Mouse (Mus musculus): ENCODE data around the gene Ccdc40. TPM values are rescaled to one million over a fixed set of nuclear protein-coding genes. Genes with fewer than 3 reads are reported as not detected.
A peak's percentile ranks its signal among the peaks of the same experiment; 100 is the strongest.
"Not testable (repeated sequence)": the region's sequence is repeated elsewhere in the genome, so short reads cannot be mapped to it uniquely, and the experiment has no call there.

Ccdc40 gene
- total RNA-seq, 2 experiments from 2014 or later: 4.4 to 11.2 TPM

GRCm38 (mm10) chr11:119235596-119235995, 7.2 kb downstream of the Ccdc40 start:
- peak; percentile 73 for ATAC-seq (replicated peaks; ENCODE audit: poor library complexity)

DNA sequence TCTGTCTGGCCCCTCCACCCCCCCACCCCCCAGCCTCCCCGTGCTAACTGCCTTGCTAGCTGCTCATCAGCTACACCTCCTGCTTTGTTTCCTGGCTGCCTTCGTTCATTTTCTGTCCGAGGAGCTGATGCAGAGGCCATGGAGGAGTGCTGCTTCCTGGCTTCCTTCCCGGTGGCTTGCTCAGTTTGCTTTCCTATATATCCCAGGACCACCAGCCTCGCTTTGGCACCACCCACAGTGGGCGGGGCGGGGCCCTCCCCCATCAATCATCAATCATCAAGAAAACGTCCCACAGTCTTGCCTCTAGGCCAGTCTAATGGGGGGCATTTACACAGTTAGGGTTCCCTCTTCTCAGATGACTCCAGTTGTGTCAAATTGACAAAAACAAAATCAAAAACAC, 8.0 kb downstream of the Ccdc40 start:
- no peak for ATAC-seq (replicated peaks; ENCODE audit: poor library complexity)

DNA sequence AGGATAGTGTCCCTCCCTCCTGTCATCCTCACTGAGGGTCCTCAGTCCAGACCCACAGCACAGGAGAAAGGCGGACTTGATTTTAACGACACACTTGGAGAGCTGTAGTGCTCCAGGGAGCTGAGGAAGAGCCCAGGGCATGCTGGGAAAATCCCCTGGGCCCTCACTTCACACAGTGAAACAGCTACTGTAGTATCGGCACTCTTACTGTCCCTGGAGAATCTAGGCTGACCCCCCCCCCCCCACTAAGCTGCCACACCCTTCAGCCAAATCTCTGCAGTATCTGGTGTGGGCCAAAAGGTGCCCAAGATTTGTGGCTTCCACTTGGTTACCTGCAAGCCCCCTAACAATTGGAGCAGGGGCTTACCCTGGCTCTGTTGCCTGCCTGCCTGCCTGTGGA, 8.6 kb downstream of the Ccdc40 start:
- no peak for ATAC-seq (replicated peaks; ENCODE audit: poor library complexity)

DNA sequence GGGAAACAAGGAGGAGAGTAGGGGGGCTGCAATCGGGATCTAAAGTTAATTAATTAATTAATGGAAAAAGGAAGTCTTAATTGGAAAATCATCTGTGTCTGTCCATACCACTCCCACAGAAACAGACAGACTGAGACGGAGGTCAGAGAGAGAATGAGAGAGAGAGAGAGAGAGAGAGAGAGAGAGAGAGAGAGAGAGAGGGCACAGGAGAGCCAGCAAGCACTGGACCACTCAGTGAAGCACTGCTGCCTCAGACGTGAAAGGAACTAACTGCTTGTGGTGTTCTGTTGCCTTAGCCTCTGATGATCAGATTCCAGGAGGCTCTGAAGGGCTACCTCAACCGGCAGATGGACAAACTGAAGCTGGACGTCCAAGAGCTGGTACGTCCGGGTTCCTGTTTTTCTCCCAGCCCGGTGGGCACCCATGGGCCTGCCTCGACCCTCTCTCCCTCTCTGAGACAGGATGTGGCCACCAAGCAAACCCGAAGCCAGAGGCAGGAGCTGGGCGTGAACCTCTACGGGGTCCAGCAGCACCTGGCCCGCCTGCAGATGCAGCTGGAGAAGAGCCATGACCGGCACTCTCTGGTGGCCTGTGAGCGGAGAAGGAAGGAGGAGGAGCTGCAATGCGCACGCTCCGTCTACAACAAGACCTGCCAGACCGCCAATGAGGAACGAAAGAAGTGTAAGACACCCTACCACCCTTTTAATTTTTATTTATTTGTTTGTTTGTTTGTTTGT, 9.4 kb downstream of the Ccdc40 start:
- peak; percentile 76 for ATAC-seq (replicated peaks; ENCODE audit: poor library complexity)

DNA sequence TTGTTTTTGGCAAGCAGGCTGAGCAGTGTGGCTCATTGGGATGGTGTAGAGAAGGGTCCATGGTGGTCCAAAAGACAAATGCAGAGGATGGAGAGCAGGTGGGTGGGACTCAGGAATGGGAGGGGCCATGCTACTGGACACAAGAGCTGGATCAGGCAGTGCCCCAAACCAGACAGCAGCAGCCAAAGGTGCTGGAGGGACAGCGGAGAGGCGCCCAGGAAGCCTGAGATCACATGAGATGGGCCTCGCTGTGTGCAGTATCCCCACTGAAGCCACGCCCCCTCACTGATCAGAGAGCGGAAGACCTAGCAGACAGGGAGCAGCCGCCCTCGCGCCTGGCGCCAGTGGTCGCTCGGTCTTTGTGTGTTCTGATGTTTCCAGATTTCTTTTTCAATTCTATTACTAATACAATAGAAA, 9.9 kb downstream of the Ccdc40 start:
- ATAC-seq (replicated peaks; ENCODE audit: poor library complexity): peak; percentile 76

GRCm38 (mm10) chr11:119239480-119239879, 11.1 kb downstream of the Ccdc40 start:
- no peak for ATAC-seq (replicated peaks; ENCODE audit: poor library complexity)

DNA sequence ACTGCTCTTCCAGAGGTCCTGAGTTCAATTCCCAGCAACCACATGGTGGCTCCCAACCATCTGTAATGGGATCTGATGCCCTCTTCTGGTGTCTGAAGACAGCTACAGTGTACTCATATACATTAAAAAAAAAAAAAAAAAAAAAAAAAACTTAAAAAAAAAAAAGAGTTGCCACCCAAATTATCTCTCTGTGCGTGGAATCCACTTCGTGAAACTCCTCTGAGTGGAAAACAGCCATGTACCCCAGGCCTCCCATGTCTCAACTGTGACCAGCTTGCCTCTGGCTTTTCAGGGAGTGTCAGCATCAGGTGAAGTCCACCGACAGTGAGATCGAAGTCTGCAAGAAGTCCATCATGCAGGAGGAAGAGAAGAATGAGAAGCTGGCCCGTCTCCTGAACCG, 17.2 kb downstream of the Ccdc40 start:
- ATAC-seq (replicated peaks; ENCODE audit: poor library complexity): not testable (repeated sequence)

GRCm38 (mm10) chr11:119249011-119249410, 20.6 kb downstream of the Ccdc40 start:
- ATAC-seq (replicated peaks; ENCODE audit: poor library complexity): peak; percentile 69

DNA sequence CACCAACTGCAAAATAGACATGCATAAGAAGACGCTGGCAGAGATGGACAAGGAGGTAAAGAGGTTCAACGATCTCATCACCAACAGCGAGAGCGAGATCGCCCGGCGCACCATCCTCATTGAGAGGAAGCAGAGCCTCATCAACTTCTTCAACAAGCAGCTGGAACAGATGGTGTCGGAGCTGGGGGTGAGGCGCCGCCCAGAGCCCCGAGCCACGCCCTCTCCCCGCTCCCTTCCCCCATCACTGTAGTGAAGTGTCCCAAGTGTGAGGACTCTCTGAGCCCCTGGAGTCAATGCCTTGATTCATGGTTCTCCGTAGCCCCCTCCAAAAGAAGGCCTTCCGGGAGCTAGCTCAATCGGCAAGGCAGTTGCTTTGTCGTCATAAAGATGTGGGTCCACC, 22.6 kb downstream of the Ccdc40 start:
- ATAC-seq (replicated peaks; ENCODE audit: poor library complexity): no peak

GRCm38 (mm10) chr11:119252854-119253541, 24.6 kb downstream of the Ccdc40 start:
- peak; percentile 86 for ATAC-seq (replicated peaks; ENCODE audit: poor library complexity)

DNA sequence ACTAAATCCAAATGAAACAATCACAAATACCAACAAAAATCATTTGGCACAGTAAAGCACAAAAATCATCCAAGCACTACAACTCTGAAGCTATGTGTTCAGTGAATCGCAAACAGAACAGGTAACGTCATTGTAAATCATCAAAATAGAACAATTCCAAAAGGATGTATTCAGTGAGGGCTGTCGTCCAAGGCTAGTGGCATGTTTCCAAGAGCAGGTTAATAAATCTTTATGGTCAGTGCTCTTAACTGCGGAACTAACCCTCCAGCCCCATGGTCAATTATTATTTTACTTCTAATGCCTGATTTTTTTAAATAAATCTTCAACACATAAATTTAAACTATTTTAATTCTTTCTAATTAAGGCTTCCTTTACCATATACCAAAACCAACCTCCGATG, 28.2 kb downstream of the Ccdc40 start:
- ATAC-seq (replicated peaks; ENCODE audit: poor library complexity): not testable (repeated sequence)

DNA sequence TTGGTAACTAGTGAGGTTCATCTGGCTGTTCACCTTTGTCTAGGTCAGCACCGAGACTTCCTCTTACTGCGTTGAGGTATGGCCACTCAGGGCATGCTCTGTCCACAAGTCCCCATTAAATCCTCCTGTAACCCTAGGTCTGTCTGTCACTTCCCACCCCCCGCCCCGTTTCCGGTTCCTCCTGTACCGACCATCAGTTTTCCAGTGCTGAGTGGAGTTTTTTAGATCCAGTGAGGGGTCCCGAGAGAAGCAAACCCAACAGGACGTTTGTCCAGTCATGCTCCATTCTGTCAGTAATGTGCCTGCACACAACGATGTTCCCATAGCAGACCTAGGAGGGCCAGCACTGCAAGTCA, 29.8 kb downstream of the Ccdc40 start:
- no peak for ATAC-seq (replicated peaks; ENCODE audit: poor library complexity)

GRCm38 (mm10) chr11:119258572-119259322, 30.4 kb downstream of the Ccdc40 start:
- peak; percentile 85 for ATAC-seq (replicated peaks; ENCODE audit: poor library complexity)

GRCm38 (mm10) chr11:119259977-119260376, 31.6 kb downstream of the Ccdc40 start:
- ATAC-seq (replicated peaks; ENCODE audit: poor library complexity): no peak

DNA sequence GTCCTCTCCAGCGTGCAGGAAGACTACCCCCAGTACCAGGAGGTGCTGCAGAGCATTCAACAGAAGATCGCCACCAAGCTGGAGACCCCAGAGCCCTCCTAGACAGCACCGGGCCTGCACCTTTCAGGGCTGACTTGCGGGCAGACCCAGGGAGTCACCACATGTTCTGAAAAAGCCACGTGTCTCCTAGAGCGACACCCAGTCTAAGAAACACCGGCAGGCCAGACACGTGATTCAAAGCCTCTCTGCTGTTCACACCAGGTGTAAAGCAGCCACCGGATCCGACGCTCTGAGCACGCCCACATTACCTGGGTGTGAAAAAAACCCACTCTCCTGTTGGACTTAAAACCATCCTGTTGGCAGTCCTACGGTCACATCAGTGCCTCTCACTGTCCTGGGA, 36.0 kb downstream of the Ccdc40 start:
- no peak for ATAC-seq (replicated peaks; ENCODE audit: poor library complexity)

DNA sequence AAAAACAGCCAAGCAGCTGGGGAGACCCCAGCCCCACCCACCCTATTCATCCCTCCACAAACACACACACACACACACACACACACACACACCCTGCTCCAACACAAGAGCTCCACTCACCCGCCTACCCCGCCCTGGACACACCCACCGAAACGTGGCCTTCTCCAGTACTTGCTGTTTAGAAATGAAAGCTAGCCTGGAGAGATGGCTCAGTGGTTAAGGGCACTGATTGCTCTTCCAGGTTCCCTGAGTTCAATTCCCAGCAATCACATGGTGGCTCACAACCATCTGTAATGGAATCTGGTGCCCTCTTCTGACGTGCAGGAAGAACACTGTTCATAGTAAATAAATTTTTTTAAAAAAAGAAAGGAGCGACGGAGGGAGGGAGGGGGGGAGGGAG, 37.4 kb downstream of the Ccdc40 start:
- ATAC-seq (replicated peaks; ENCODE audit: poor library complexity): no peak

DNA sequence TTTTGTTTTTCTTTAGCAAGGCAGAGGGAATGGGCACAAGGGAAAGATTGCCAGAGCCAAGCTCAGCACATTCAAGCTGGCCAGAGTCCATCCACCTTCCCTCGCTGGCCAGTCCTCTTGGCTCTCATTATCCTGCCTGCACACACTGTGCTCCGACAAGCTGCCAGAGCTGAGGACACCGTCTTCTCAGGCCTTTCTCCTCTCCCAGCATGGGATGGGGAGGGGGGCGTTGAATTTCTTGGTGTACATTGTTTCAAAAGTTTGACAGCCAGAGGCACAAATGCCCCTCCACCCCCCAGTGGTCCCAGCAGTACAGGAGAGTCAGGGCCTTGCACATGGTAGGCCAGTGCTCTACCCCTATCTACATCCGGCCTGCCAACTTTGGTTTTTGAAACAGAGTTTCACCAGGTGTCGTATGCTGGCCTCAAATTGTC, 38.9 kb downstream of the Ccdc40 start:
- no peak for ATAC-seq (replicated peaks; ENCODE audit: poor library complexity)

DNA sequence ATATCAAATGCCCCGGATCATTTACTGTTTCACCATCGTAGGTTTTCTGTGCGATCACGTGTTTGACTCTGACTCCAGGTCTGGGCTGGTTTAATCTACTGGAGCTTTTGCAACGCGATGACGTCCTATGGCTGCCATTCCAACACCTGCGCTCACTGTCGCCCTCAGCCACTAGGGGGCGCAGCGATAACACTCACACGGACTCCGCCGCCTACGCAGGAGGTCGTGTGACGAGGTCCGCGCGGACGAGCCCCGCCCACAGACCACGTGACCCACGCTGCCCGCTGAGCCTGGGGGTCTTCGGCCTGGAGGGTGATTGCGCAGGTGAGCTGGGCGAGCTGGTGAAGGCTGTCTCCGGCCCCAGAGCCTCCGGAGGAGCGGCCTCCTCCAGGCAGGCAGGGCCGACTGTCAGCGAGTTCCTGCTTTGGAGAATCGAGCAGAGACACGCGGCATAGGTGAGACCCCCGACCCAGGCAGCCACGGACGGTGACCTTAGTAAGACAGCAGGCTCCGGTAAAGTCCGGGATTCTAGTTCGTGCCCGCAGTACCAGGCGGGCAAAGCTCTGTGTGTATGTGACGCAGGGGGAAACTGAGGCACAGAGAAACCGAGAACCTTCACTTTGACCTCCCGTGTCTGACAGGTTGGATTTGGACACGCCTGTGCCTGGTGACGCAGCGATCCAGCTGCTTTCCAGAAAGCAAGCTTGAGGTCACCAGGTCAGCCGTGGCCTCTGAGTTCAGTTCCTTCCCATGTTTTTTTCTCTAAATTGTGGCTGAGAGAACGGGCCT, 39.6 kb downstream of the Ccdc40 start, which contains the start of gene Gaa:
Gaa (plus strand) TSS at position 120 of the 789 bp plus-strand sequence.
- ATAC-seq (replicated peaks; ENCODE audit: poor library complexity): peak; percentile 97

- ATAC-seq (replicated peaks; ENCODE audit: poor library complexity): no peak
Measured at GRCm38 (mm10) chr11:119268557-119269195, 40.3 kb downstream of the Ccdc40 start.

- not testable (repeated sequence) for ATAC-seq (replicated peaks; ENCODE audit: poor library complexity)
Measured at GRCm38 (mm10) chr11:119272492-119272891, 44.1 kb downstream of the Ccdc40 start.

Measured in megakaryocyte progenitor cell, adult 5-6 weeks (primary cell).